Mouse (Mus musculus): ENCODE data around the gene Bcl7c. TPM values are rescaled to one million over a fixed set of nuclear protein-coding genes. Genes with fewer than 3 reads are reported as not detected.

Gene Bcl7c
- total and polyA plus RNA-seq, 2 experiments = 7.6 to 20.0 TPM

- 86% methylated on average over 9 of the region's 9 CpGs for WGBS
- no peak for DNase-seq (ENCODE audit: extremely low read depth, low read depth, low spot score)
- no peaks in the 10 kb centered on the region for H3K27me3 ChIP-seq (ENCODE audit: control insufficient read depth, insufficient read depth, low read length)
- H3K79me2 ChIP-seq (ENCODE audit: control insufficient read depth, insufficient read depth, low read length) = no peaks in the 10 kb centered on the region
- no peak overlapping the region for H3K27ac ChIP-seq (replicated peaks; ENCODE audit: insufficient read depth, low read depth, low read length)
- no peaks in the 10 kb centered on the region for H3K36me3 ChIP-seq (ENCODE audit: control insufficient read depth, insufficient read depth, low read length)
- no peak overlapping the region for H3K9ac ChIP-seq (ENCODE audit: low read depth, low read length)
- H3K4me1 ChIP-seq (ENCODE audit: control insufficient read depth, insufficient read depth, low read length) = no peaks in the 10 kb centered on the region; the same call in 1 of the 2 replicates
- H3K4me3 ChIP-seq (ENCODE audit: insufficient read depth, low read depth, low read length) = no peak overlapping the region
- no peak for TF ChIP-seq CTCF (IDR thresholded peaks at IDR 0.05; ENCODE audit: low read depth, low read length)
- TF ChIP-seq POLR2A (IDR thresholded peaks at IDR 0.05; ENCODE audit: extremely low read depth, insufficient read depth, low read length) = no peak
Observed at GRCm38 (mm10) chr7:127689626-127690280, 19.0 kb downstream of the Bcl7c start.

DNA sequence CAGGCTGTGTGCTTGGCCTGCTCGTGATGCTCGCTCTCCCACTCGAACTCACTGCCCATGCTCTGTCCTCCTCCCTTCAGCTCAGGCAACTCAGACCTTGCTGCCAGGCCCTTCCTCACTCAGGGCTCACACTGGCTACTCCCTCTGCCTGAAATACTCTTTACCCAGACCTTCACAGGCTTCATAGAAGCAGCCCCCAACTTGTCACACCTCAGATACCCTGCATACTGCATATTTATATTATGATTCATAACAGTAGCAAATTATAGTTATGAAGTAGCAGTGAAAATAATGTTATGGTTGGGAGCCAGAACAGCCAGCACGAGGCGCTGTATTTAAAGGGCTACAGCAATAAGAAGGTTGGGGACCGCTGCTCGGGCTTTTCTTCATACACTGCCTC lies 19.8 kb downstream of the Bcl7c start:
- H3K36me3 ChIP-seq (ENCODE audit: control insufficient read depth, insufficient read depth, low read length) = no peaks in the 10 kb centered on the region
- H3K4me1 ChIP-seq (ENCODE audit: control insufficient read depth, insufficient read depth, low read length) = no peaks in the 10 kb centered on the region; the same call in 1 of the 2 replicates
- 93% methylated on average over 7 of the region's 7 CpGs for WGBS
- no peak overlapping the region for H3K4me3 ChIP-seq (ENCODE audit: insufficient read depth, low read depth, low read length)
- no peaks in the 10 kb centered on the region for H3K27me3 ChIP-seq (ENCODE audit: control insufficient read depth, insufficient read depth, low read length)
- no peak overlapping the region for H3K27ac ChIP-seq (replicated peaks; ENCODE audit: insufficient read depth, low read depth, low read length)
- no peak for TF ChIP-seq CTCF (IDR thresholded peaks at IDR 0.05; ENCODE audit: low read depth, low read length)
- no peak for TF ChIP-seq POLR2A (IDR thresholded peaks at IDR 0.05; ENCODE audit: extremely low read depth, insufficient read depth, low read length)
- H3K79me2 ChIP-seq (ENCODE audit: control insufficient read depth, insufficient read depth, low read length) = no peaks in the 10 kb centered on the region
- no peak overlapping the region for H3K9ac ChIP-seq (ENCODE audit: low read depth, low read length)
- DNase-seq (ENCODE audit: extremely low read depth, low read depth, low spot score) = no peak

DNA sequence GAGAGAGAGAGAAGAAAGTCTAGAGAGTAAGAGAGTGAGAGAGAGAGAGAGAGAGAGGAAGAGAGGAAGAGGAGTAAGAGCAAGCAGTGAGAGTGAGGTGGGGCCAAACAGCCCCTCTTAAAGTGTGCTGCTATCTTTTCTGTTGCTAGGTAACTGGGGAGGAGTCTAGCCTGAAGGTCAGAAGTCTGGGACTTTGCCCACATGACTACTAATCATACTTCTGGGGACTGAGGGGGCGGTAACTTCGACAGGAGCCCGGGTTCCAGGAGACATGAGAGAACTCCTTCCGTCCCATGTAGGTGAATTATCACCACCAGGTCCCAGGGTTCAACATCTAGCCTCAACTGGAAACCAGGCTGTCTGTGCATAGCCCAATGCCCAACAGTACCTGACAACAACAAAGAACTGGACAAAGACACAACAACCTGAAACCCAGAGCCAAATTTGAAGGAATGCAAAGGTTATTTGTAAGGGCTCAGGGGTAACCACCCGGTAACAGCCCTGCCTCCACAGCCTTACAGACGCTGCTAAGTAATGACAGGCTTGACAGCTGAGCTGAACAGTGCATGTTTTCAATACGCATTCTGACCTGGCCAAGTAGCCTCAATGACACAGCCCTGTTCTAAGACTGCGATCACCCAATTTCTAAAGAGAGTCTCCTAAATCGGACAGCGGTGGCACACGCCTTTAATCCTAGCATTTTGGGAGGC lies 21.8 kb downstream of the Bcl7c start:
- Histone ChIP-seq H3K36me3 (ENCODE audit: control insufficient read depth, insufficient read depth, low read length) (no peaks in the 10 kb centered on the region), H3K9ac (ENCODE audit: low read depth, low read length) (no peak overlapping the region), H3K79me2 (ENCODE audit: control insufficient read depth, insufficient read depth, low read length) (no peaks in the 10 kb centered on the region), H3K27me3 (ENCODE audit: control insufficient read depth, insufficient read depth, low read length) (no peaks in the 10 kb centered on the region), H3K27ac (replicated peaks; ENCODE audit: insufficient read depth, low read depth, low read length) (no peak overlapping the region), H3K4me3 (ENCODE audit: insufficient read depth, low read depth, low read length) (no peak overlapping the region), H3K4me1 (ENCODE audit: control insufficient read depth, insufficient read depth, low read length) (no peaks in the 10 kb centered on the region; the same call in 1 of the 2 replicates)
- 85% methylated on average over 11 of the region's 11 CpGs for WGBS
- no peak for TF ChIP-seq POLR2A (IDR thresholded peaks at IDR 0.05; ENCODE audit: extremely low read depth, insufficient read depth, low read length)
- no peak for TF ChIP-seq CTCF (IDR thresholded peaks at IDR 0.05; ENCODE audit: low read depth, low read length)
- no peak for DNase-seq (ENCODE audit: extremely low read depth, low read depth, low spot score)

- no peak overlapping the region for H3K4me3 ChIP-seq (ENCODE audit: insufficient read depth, low read depth, low read length)
- H3K79me2 ChIP-seq (ENCODE audit: control insufficient read depth, insufficient read depth, low read length) = no peaks in the 10 kb centered on the region
- TF ChIP-seq CTCF (IDR thresholded peaks at IDR 0.05; ENCODE audit: low read depth, low read length) (no peak), POLR2A (IDR thresholded peaks at IDR 0.05; ENCODE audit: extremely low read depth, insufficient read depth, low read length) (no peak)
- no peaks in the 10 kb centered on the region for H3K36me3 ChIP-seq (ENCODE audit: control insufficient read depth, insufficient read depth, low read length)
- no peaks in the 10 kb centered on the region for H3K4me1 ChIP-seq (ENCODE audit: control insufficient read depth, insufficient read depth, low read length)
- H3K9ac ChIP-seq (ENCODE audit: low read depth, low read length) = no peak overlapping the region
- DNase-seq (ENCODE audit: extremely low read depth, low read depth, low spot score) = no peak
- H3K27ac ChIP-seq (replicated peaks; ENCODE audit: insufficient read depth, low read depth, low read length) = no peak overlapping the region
- H3K27me3 ChIP-seq (ENCODE audit: control insufficient read depth, insufficient read depth, low read length) = no peaks in the 10 kb centered on the region
- 89% methylated on average over 14 of the region's 14 CpGs for WGBS
Observed at GRCm38 (mm10) chr7:127685304-127686018, 23.3 kb downstream of the Bcl7c start.

GRCm38 (mm10) chr7:127681888-127682553 lies 26.7 kb downstream of the Bcl7c start:
- Histone ChIP-seq H3K36me3 (ENCODE audit: control insufficient read depth, insufficient read depth, low read length) (no peaks in the 10 kb centered on the region), H3K27me3 (ENCODE audit: control insufficient read depth, insufficient read depth, low read length) (no peaks in the 10 kb centered on the region), H3K4me3 (ENCODE audit: insufficient read depth, low read depth, low read length) (no peak overlapping the region), H3K4me1 (ENCODE audit: control insufficient read depth, insufficient read depth, low read length) (no peaks in the 10 kb centered on the region), H3K9ac (ENCODE audit: low read depth, low read length) (no peak overlapping the region), H3K79me2 (ENCODE audit: control insufficient read depth, insufficient read depth, low read length) (no peaks in the 10 kb centered on the region), H3K27ac (replicated peaks; ENCODE audit: insufficient read depth, low read depth, low read length) (no peak overlapping the region)
- WGBS = 74% methylated on average over 8 of the region's 8 CpGs
- no peak for DNase-seq (ENCODE audit: extremely low read depth, low read depth, low spot score)
- TF ChIP-seq POLR2A (IDR thresholded peaks at IDR 0.05; ENCODE audit: extremely low read depth, insufficient read depth, low read length) = no peak
- no peak for TF ChIP-seq CTCF (IDR thresholded peaks at IDR 0.05; ENCODE audit: low read depth, low read length)
